Mouse (Mus musculus) stomach, embryonic 14.5 days (tissue): ENCODE results near the gene Paqr8. TPM values are rescaled to one million over a fixed set of nuclear protein-coding genes. Genes with fewer than 3 reads are reported as not detected.

Experiments
- ATAC-seq: fragments of 200-750 bp; cut with Nextera tagmentation; 2 replicates; pipeline ENCODE4 v1.8.0; 2017; ENCODE audit warnings: low read depth, moderate TSS enrichment; ENCODE audit not compliant: insufficient number of reproducible peaks, insufficient read depth, low FRiP score
- H3K27ac ChIP-seq: fragments of 300-500 bp; sonication (generic); 2 replicates; pipeline ENCODE4 v1.5.1; 2014; ENCODE audit warnings: mild to moderate bottlenecking, low read length, moderate library complexity, mixed read lengths
- H3K27me3 ChIP-seq: fragments of 300-500 bp; sonication (generic); 2 replicates; pipeline ENCODE4 v1.6.1; 2014; ENCODE audit warnings: low read length, control low read depth, mixed read lengths; ENCODE audit not compliant: control insufficient read depth, insufficient read depth
- H3K36me3 ChIP-seq: fragments of 300-500 bp; sonication (generic); 2 replicates; pipeline ENCODE4 v1.6.1; 2014; ENCODE audit warnings: mild to moderate bottlenecking, control low read depth, low read length, moderate library complexity, mixed read lengths; ENCODE audit not compliant: control insufficient read depth, insufficient read depth
- H3K4me1 ChIP-seq: fragments of 300-500 bp; sonication (generic); 2 replicates; pipeline ENCODE4 v1.6.1; 2014; ENCODE audit warnings: low read length, control low read depth, mixed read lengths; ENCODE audit not compliant: control insufficient read depth, insufficient read depth
- H3K4me2 ChIP-seq: fragments of 300-500 bp; sonication (generic); replicated peaks from 2 replicates; pipeline ENCODE4 v1.6.1; 2014; ENCODE audit warnings: low read depth, low read length, control low read depth
- H3K4me3 ChIP-seq: fragments of 300-500 bp; sonication (generic); 2 replicates; pipeline ENCODE4 v1.5.1; 2014; ENCODE audit warnings: low read depth, low read length, control low read depth
- H3K9ac ChIP-seq: fragments of 300-500 bp; sonication (generic); replicated peaks from 2 replicates; pipeline ENCODE4 v1.6.1; 2014; ENCODE audit warnings: low read depth, mild to moderate bottlenecking, control low read depth, low read length, moderate library complexity, mixed read lengths
- H3K9me3 ChIP-seq: fragments of 300-500 bp; sonication (generic); 2 replicates; pipeline ENCODE4 v1.6.1; 2016; ENCODE audit warnings: low read depth, low read length, control low read depth; ENCODE audit not compliant: control insufficient read depth
- WGBS: fragments of 180-500 bp; shearing (Covaris S2); extraction: QIAGEN DNeasy Blood & Tissue Kit; methylation state at CpG from one replicate; pipeline ENCODE4 v1.1.7; 2014; 5-methylcytosine and 5-hydroxymethylcytosine counted together
- polyA plus RNA-seq: library from polyadenylated mRNA; unstranded; fragments of >200 nt; fragmentation: Nextera tagmentation; extraction: Ambion mirVana; gene quantifications from 2 replicates; pipeline ENCODE4 v1.2.1, GENCODE M21; 2014

Gene Paqr8
- polyA plus RNA-seq = 14.7 and 16.9 TPM in 2 replicates

- peak within 1 kb of the TSS; percentile 68 for H3K4me3 ChIP-seq
- under 1% methylated on average over 37 of the region's 37 CpGs for WGBS
- peak within 1 kb of the TSS; percentile 77 for H3K4me2 ChIP-seq
- H3K9ac ChIP-seq = peak within 1 kb of the TSS; percentile 58
- H3K27ac ChIP-seq = peak within 1 kb of the TSS; percentile 85
- H3K9me3 ChIP-seq = no peaks in the 10 kb centered on the region
- H3K36me3 ChIP-seq = no peaks in the 10 kb centered on the region
- ATAC-seq = peak; percentile 97
- H3K4me1 ChIP-seq = peaks cover 6% of the 10 kb centered on the region; the same call in 1 of the 2 replicates
- H3K27me3 ChIP-seq = no peaks in the 10 kb centered on the region
Measured at GRCm38 (mm10) chr1:20890404-20890921, at the start of gene Paqr8. Gene Paqr8 (plus strand): TSS chr1:20890606.

GRCm38 (mm10) chr1:20856924-20857902, 33.2 kb upstream of the Paqr8 start:
- Histone ChIP-seq H3K27ac (no peak overlapping the region), H3K36me3 (no peaks in the 10 kb centered on the region), H3K9ac (no peak overlapping the region), H3K9me3 (no peaks in the 10 kb centered on the region), H3K27me3 (no peaks in the 10 kb centered on the region), H3K4me2 (no peak overlapping the region), H3K4me3 (no peak overlapping the region), H3K4me1 (no peaks in the 10 kb centered on the region)
- ATAC-seq = peak; percentile 65; the same call in 1 of the 2 replicates
- 80% methylated on average over 7 of the region's 7 CpGs for WGBS

- WGBS = 70% methylated on average over 3 of the region's 3 CpGs
- Histone ChIP-seq H3K4me2 (no peak overlapping the region), H3K9me3 (no peaks in the 10 kb centered on the region), H3K4me3 (no peak overlapping the region), H3K27ac (no peak overlapping the region), H3K27me3 (no peaks in the 10 kb centered on the region), H3K4me1 (no peaks in the 10 kb centered on the region), H3K9ac (no peak overlapping the region), H3K36me3 (no peaks in the 10 kb centered on the region)
- ATAC-seq = no peak
Measured at GRCm38 (mm10) chr1:20860775-20861174, 29.6 kb upstream of the Paqr8 start.

- Histone ChIP-seq H3K36me3 (no peaks in the 10 kb centered on the region), H3K4me2 (no peak overlapping the region), H3K9me3 (no peaks in the 10 kb centered on the region), H3K27ac (no peak overlapping the region), H3K27me3 (no peaks in the 10 kb centered on the region), H3K4me1 (no peaks in the 10 kb centered on the region), H3K4me3 (no peak overlapping the region), H3K9ac (no peak overlapping the region)
- ATAC-seq = no peak
- 73% methylated on average over 3 of the region's 3 CpGs for WGBS
Measured at GRCm38 (mm10) chr1:20861865-20862264, 28.5 kb upstream of the Paqr8 start.

- H3K27me3 ChIP-seq = no peaks in the 10 kb centered on the region
- H3K36me3 ChIP-seq = no peaks in the 10 kb centered on the region
- peak overlapping the region; percentile 66; the same call in 1 of the 2 replicates for H3K27ac ChIP-seq
- no peak overlapping the region for H3K4me3 ChIP-seq
- peak; percentile 95 for ATAC-seq
- WGBS = 30% methylated on average over 5 of the region's 5 CpGs
- no peak overlapping the region for H3K4me2 ChIP-seq
- no peaks in the 10 kb centered on the region for H3K9me3 ChIP-seq
- H3K4me1 ChIP-seq = no peaks in the 10 kb centered on the region
- H3K9ac ChIP-seq = no peak overlapping the region
Measured at GRCm38 (mm10) chr1:20863452-20864172, 26.8 kb upstream of the Paqr8 start.

GRCm38 (mm10) chr1:20867241-20867902, 23.0 kb upstream of the Paqr8 start:
- no peaks in the 10 kb centered on the region for H3K4me1 ChIP-seq
- no peak overlapping the region for H3K4me2 ChIP-seq
- 41% methylated on average over 8 of the region's 8 CpGs for WGBS
- no peaks in the 10 kb centered on the region for H3K27me3 ChIP-seq
- no peak for ATAC-seq
- no peaks in the 10 kb centered on the region for H3K36me3 ChIP-seq
- H3K9me3 ChIP-seq = no peaks in the 10 kb centered on the region
- H3K27ac ChIP-seq = peak overlapping the region; percentile 29; the same call in 1 of the 2 replicates
- no peak overlapping the region for H3K4me3 ChIP-seq
- no peak overlapping the region for H3K9ac ChIP-seq

- H3K9me3 ChIP-seq = no peaks in the 10 kb centered on the region
- no peaks in the 10 kb centered on the region for H3K4me1 ChIP-seq
- no peak overlapping the region for H3K9ac ChIP-seq
- peak overlapping the region; percentile 29; the same call in 1 of the 2 replicates for H3K27ac ChIP-seq
- H3K4me3 ChIP-seq = no peak overlapping the region
- H3K4me2 ChIP-seq = no peak overlapping the region
- no peaks in the 10 kb centered on the region for H3K36me3 ChIP-seq
- no peak for ATAC-seq
- WGBS = 70% methylated on average over 9 of the region's 9 CpGs
- H3K27me3 ChIP-seq = no peaks in the 10 kb centered on the region
Measured at GRCm38 (mm10) chr1:20868036-20868435, 22.4 kb upstream of the Paqr8 start.

- ATAC-seq = no peak
- Histone ChIP-seq H3K9me3 (no peaks in the 10 kb centered on the region), H3K27ac (no peak overlapping the region), H3K36me3 (no peaks in the 10 kb centered on the region), H3K4me1 (no peaks in the 10 kb centered on the region), H3K4me2 (no peak overlapping the region), H3K27me3 (no peaks in the 10 kb centered on the region), H3K9ac (no peak overlapping the region), H3K4me3 (no peak overlapping the region)
- 57% methylated on average over 2 of the region's 2 CpGs for WGBS
Measured at GRCm38 (mm10) chr1:20870887-20871286, 19.5 kb upstream of the Paqr8 start.
